Mouse (Mus musculus): ENCODE measurements around the gene Chic1. TPM values are rescaled to one million over a fixed set of nuclear protein-coding genes. Genes with fewer than 3 reads are reported as not detected.

Chic1 gene
- total RNA-seq (2021) = under 1 TPM; 0.20 to 0.23 TPM
- long read RNA-seq, experiment 1, partial matches to known transcripts = 0 of 1 reads
- long read RNA-seq, experiment 1, other reads (novel, unspliced or antisense) = 1 of 1 reads
- long read RNA-seq, experiment 2 = 0 reads

DNA sequence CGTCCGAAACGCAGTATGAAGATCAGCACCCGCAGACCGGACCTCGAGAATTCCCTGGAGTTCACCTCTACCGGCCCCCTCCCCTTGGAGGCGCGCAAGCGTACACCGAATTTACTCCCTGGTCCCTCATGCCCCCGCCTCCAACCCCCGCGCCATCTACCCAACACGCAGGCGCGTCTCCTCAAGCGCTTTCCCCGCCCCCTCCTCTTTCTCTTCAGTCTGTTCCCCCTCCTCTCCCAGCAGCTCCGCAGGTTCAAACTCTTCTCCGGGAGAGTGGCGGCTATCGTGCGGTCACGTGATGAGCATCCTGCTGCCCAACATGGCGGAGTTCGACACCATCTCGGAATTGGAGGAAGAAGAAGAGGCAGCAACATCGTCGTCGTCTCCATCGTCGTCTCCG lies at the start of gene Chic1:
Gene Chic1, plus strand, starts transcription at position 190 of the 400 bp plus-strand sequence.
- peak; percentile 15 to 36 for DNase-seq
- intact Hi-C loops (cut with DNase I) = no loop called here

DNA sequence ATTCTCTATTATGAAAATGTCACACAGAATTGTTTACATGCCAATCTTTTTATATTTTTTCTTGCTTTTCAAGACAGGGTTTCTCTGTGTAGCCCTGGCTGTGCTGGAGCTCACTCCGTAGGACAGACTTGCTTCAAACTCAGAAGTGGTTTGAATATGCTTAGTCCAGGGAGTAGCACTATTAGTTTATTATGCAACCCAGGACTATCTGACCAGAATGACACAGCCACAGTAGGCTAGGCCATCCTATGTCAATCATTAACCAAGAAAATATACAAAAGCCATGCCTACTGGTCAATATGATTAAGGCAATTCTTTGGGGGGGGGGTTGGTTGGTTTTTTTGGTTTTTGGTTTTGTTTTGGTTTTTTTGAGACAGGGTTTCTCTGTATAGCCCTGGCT lies 48.0 kb upstream of the Chic1 start:
- no peak for DNase-seq
- intact Hi-C loops (cut with DNase I) = no loop called here

DNA sequence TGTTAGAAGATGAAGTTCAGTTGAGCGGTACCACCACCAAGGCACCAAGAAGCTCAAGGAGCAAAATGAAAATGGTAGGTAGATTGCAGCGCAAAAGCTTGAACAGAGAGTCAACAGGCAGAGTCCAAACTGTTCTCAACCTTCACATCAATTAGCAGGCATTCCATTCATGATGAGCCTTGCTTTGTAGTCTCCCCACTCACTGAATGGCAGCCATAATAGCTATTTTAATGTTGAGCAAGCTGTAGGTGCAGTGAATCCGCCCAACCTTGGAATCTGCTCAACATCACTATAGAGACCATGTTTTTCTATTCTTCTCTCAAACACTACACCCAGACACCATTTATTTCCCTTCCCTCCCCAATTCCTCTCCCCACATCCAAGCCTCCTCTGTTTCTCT lies 44.6 kb upstream of the Chic1 start:
- no peak for DNase-seq
- intact Hi-C loops (cut with DNase I) = no loop called here

DNA sequence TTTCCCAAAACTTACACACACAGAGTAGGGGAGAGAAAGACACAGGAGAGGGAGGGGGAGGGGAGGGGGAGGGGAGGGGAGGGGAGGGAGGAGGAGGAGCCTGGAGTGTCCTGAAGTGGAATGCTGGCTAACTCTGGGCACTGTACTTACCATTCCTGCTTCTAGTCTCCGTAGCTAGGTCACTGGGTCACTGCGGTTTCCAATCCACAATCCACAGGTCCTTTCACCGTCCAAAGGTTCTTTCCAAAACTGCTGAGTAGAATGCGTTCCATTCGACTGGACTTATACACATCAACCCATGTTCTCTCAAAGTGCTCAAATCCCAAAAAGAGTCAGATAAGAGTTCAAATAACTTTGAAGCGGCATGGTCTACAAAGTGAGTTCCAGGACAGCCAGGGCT lies 42.1 kb upstream of the Chic1 start:
- DNase-seq = no peak
- intact Hi-C loops (cut with DNase I) = no loop called here

DNA sequence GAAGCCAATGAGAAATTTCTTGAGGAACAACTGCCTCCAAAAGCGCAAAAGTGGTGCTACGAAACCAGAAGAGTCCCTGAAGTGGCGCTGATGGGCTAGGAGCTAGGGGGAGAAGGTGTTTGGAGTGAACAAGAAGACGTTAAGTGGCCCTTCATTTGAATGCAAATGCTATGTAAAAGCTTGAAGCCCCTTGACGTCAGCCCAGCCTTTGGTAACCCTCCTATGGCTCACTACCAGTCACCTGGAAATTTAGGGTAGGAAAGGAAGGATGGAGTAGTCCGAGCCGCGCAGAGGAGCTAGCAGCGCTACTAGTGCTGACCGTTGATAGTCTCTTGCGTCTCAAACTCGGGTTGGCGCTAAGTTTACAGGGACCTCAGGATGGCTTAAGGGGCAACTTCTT lies 35.1 kb upstream of the Chic1 start, which contains the start of gene Cdx4:
Gene Cdx4, plus strand, starts transcription at position 253 of the 400 bp plus-strand sequence.
- intact Hi-C loops (cut with DNase I) = no loop called here
- no peak for DNase-seq

DNA sequence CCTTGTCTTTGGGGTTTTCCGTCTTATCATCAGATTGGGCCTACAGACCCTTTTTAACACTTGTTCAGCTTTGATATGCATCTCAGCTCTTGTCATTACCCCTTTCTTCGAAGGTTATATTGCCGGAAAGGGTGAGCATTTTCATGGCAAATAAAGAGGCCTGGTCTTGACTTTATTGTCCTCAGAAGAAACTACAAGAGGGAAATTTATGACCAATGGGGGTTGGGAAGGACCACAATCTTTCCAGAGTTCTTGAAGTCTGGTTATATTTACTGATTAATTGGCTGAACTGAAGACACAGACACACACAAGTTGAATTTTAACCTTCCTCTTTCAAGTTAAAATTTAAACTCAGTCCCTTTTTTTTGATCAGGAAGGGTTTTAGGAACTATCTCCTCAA lies 30.4 kb upstream of the Chic1 start:
- intact Hi-C loops (cut with DNase I) = no loop called here
- DNase-seq = no peak

DNA sequence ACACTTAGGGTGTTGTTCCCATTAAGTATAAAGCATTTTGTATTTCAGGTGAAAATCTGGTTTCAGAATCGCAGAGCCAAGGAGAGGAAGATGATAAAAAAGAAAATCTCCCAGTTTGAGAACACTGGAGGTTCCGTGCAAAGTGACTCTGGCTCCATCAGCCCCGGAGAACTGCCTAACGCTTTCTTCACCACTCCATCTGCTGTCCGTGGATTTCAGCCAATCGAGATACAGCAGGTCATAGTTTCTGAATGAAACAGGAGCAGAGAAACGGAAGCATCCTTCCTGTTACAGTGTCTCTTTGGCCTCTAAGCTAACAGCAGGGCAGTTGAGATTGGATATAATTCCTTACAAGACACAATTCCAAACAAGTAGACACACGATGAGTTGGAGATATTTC lies 26.9 kb upstream of the Chic1 start:
- no peak for DNase-seq
- intact Hi-C loops (cut with DNase I) = no loop called here

DNA sequence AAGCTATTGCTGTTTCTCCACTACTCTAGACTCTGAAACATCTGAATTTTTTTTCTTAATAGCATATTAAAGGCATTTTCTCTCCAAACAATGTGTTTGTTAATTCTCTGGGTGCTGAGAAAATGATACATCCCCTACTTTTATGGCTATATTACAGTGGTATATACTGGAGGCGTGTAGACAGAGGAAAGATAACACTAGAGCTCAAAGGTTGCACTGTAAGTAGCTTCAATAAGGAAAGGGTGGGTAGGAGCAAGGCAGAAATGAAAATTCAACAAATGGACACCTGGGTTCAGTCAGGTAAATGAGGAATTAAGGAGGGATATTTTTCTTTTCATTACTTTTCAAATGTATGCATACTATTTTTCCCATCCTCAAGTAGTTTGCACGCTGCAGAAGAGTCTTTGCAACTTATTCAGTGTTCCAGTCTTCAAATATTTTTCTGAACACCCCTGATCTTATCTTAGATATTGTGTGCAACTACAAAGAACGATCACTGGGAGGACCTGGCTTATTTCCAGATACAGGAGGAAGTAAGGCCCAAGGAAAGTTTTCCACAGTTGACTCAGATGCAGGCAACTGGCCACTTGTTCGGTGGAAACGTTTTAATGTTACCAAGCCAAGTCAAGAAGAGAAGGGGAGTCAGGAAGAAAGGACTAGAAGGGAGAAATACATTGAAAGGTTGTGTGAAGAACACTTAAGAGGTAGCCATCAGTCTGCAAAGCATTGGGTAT lies 25.0 kb upstream of the Chic1 start:
- no peak for DNase-seq
- intact Hi-C loops (cut with DNase I) = no loop called here

DNA sequence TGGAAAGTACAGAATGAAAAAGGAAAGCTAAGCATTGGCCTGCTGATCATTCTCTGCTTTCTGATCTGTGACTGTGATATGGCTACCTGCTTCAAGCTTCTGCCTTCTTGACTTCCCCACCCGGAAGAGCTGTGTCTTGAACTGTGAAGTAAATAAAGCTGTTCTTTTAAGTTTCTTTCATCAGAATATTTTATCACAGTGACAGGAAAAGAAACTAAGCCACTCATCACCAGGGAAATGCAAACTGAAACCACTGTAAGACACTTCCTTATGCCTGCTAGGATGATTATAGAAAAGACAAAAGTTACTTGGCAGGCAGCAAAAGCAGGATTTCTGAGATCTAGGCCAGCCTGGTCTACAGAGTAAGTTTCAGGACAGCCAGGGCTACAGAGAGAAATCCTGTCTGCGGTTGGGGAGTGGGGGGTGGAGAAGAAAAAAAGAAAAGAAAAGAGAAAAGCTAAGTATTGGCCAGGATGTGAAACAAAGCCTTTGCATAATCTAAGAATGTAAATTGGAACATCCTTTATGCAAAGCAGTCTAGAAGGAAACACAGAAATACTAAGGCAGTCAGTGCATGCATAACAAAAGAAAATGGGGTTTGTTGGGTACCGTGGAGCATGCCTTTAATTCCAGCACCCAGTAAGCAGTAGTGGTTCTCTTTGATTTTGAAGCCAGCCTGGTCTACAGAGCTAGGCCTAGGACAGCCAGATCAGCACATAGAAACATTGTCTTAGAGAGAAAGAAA lies 14.7 kb upstream of the Chic1 start:
- DNase-seq = no peak
- intact Hi-C loops (cut with DNase I) = no loop called here

DNA sequence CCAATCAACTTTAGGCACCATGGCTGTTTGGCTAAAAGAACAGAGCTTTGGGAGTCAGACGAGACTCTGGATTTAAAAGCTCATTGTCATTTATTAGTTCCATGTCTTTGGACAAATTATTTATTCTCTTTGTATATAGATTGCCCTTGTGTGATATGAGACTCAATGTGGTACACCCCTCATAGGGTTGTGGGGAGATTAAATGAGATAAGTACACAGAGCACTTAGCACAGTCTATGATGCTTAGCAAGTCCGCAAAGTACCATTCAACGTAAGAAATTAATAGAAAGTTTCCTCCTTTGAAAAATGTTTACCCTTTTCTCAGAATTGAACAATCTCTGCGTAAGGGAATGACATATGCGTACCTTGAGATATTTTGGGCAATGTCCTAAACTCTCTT lies 492 bp upstream of the Chic1 start:
- no peak for DNase-seq
- intact Hi-C loops (cut with DNase I) = no loop called here

DNA sequence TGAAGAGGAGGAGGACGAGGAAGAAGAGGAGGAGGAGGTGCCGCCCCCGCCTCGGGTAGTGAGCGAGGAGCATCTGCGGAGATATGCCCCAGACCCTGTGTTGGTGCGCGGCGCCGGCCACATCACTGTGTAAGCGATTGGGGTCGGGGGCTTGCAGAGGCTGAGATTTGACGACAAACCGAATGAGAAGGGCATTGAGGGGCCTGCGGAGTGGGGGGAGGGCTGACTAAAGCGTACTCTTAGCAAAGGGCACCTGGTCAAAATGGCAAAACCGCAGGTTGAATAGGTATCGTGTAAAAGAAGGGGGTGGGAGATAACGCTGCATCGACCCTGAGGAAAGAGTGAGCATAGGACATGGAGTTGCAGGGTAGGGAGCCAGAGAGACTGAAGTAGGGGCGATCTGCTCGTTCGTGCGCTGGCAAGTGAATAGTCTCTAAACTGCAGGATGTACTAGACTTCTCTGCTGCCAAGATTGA lies 523 bp downstream of the Chic1 start:
- intact Hi-C loops (cut with DNase I) = no loop called here
- DNase-seq = no peak

DNA sequence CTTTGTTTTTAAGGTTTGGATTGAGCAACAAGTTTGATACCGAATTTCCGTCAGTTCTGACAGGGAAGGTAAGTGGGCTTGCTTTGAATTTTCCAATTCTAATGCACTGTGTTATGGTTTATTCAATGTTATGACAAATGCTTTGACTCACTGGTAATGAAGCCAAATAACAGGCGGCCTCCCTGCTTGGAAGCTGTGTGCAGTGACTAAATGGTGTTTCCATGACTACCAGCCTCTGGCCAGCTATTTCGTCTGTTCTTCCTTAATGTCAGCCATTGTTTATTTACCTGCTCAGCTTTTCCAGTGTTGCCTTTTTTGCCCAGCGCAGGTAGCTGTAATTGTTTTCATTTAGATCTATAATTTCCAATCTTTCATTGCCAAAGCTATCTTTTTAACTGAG lies 9.9 kb downstream of the Chic1 start:
- intact Hi-C loops (cut with DNase I) = no loop called here
- DNase-seq = no peak

DNA sequence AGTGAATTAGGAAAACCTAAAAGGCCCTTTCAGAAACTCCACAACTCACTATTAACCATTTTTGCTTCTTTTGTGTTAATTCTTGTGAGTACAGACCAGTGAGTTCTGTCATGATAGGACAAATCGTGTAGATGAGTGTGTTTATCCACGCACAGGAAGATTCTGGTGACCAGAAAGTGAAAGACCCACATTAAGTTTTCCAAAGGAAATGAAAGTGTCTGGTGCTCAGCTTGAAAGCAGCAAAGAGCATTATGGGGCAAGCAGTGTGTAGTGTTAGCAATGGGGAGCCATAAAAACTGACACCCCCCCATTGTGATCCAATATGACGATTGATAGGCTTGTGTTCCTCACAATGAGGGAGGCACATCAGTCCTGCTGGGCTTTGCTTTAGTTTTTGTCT lies 12.4 kb downstream of the Chic1 start:
- intact Hi-C loops (cut with DNase I) = no loop called here
- no peak for DNase-seq

DNA sequence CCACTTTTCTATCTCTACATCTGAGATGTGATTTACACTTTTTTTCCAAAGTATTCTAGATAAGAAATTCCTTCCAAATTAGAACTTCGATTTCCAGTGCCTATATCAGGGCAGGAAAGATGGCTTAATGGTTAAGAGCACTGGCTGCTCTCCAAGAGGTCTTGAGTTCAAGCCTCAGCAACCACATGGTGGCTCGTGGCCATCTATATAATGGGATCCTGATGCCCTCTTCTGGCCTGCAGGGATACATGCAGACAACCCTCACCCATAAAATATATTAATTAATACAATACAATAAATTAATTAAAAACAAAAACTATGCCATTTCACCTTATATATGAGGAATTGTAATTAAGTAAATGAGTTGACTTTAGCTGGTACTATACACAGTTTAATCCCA lies 14.9 kb downstream of the Chic1 start:
- intact Hi-C loops (cut with DNase I) = loop anchor here (5.0 kb wide), 2 partner anchors 94 to 109 kb away; no protein-coding TSS in a partner anchor
- DNase-seq = no peak

DNA sequence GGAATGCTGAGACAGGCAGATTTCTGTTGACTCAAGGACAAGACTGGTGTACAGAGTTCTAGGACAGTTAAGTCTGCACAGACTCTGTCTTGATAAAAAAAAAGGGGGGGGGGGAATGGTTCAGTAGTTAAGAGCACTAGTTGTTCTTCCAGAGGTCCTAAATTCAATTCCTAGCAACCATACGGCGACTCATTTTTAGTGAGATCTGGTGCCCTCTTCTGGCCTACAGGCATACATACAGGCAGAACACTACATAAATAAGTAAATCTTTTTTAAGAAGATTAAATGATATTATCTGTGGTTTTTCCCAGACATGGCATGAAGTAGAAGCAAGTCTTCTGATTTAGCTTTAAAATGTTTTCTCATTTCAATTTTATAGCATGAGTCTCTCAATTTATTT lies 15.4 kb downstream of the Chic1 start:
- no peak for DNase-seq
- intact Hi-C loops (cut with DNase I) = loop anchor here (5.0 kb wide), 2 partner anchors 94 to 109 kb away; no protein-coding TSS in a partner anchor

DNA sequence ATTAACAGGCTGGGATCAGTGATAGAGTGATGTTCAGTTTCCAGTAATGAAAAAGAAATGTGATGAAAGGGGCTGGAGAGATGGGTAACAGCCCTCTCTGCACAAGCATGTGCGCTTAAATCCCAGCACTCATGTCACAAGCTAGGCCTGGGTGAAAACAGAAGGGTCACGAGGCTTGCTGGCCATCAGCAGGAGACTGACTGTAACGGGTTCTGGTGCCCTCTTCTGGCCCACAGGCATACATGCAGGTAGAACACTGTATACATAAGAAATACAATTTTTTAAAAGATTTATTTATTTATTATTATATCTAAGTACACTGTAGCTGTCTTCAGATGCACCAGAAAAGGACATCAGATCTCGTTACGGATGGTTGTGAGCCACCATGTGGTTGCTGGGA lies 18.0 kb downstream of the Chic1 start:
- intact Hi-C loops (cut with DNase I) = loop anchor here (5.0 kb wide), 2 partner anchors 97 to 112 kb away; no protein-coding TSS in a partner anchor
- no peak for DNase-seq

DNA sequence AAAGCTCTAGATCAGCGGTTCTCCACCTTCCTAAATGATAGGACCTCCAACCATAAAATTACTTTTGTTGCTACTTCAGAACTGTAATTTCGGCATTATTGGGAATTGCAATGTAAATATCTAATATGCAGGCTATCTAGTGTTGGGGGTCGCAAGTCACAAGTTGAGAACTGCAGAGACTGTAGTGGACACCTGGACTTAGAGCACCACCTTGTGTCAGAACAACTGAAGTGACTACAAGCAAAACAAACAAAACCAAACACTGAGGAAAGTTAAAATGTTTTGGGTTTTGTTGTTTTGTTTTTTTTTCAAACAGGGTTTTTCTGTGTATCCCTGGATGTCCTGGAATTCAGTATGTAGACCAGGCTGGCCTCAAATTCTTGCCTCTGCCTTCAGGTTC lies 28.3 kb downstream of the Chic1 start:
- intact Hi-C loops (cut with DNase I) = no loop called here
- DNase-seq = no peak

DNA sequence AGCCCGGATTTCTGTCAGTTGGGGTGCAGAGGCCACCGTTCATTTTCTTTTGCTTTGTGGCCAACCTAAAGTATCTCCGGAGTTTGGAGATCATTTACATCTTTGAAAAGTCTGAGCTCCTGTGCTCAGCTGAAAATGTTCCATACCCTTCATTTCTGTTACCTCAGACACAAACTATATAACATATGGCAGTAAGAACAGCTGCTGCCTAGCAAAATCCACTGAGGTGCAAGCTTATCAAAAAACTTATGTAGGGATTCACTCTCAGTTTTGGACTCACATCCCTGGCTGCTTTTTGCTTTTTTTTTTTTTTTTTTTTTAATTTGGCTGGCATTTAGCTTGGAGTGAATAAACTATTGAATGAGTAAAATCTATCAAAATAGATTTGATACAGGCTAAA lies 31.9 kb downstream of the Chic1 start:
- intact Hi-C loops (cut with DNase I) = no loop called here
- no peak for DNase-seq

DNA sequence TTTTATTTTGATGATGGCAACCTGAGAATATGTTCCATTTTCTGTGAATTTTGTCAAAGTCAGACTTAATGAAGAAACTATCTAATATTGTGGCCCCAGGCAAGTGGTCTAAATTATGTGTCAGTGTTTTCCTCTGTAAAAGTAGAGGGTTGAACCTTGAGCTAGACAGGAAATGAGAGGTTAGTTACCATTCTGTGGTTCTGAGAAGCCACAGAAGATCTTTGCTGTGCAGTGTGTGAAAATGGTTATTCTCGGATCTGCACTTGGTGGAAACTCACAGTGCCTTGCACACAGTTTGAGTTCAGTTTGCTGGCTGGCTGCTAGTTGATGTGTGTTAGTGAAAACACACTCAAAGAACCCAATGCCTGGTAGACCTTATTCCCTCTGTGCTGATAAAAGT lies 37.6 kb downstream of the Chic1 start:
- no peak for DNase-seq
- intact Hi-C loops (cut with DNase I) = no loop called here

DNA sequence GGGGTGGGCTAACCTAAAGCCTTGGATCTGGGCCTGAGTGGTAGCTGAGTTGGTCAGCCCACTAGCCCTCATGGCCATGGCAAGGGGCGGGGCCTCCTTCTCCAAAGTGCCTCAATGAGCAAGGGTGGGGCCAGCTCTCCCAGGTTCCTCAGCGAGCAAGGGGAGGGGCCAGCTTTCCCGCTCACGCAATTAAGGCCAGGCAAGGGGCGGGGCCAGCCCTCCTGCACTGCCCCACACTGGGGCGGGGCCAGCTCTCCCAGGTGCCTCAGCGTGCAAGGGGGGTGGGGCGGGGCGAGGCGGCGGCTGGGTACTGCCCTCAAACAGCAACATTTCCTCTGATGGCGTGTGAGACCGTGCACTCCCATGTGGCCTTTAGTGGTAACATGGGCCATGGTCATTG lies 48.7 kb downstream of the Chic1 start:
- DNase-seq = no peak
- intact Hi-C loops (cut with DNase I) = no loop called here

DNA sequence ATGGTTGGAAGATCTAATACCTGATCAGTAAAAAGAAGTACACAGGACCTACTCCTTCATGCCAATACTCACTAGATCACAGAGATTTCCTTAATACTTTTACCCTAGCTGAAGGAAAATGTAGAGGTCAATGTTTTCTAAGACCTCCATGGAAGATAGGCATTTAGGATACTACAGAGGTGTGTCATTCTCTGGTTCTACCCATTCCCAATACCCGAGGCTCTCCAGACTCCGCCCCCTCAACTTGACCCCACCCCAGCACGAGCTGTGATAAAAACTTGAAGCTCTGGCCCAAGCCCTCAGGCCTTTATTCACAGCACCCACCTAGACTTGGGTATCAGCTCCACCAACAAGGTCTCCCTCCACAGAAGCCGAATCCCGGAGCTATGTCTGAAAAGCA lies 57.9 kb downstream of the Chic1 start, which contains the start of gene Tsx:
Gene Tsx, plus strand, starts transcription at position 301 of the 400 bp plus-strand sequence.
- DNase-seq = no peak
- intact Hi-C loops (cut with DNase I) = no loop called here

DNA sequence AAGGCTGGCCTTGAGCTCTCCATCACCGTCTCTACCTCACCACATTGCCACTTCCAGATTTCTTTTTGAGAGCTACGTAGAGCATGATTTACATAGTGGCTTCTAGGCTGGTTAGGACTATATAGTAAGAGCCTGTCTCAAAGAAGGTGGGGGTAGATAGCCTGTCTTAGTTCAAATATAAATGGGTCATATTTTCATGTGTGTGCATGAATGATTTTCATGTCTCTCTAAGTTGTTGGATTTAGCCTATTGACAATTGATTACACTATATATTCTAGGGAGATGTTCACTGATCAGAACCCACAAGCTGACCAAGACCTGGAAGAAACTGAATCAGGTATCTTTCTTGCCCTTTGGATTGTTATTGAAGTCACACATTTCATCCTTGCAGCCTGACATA lies 65.4 kb downstream of the Chic1 start, which contains the start of gene Gm26992:
Gene Gm26992, plus strand, starts transcription at position 301 of the 400 bp plus-strand sequence.
- intact Hi-C loops (cut with DNase I) = no loop called here
- no peak for DNase-seq
